Mouse (Mus musculus): Measurements from ENCODE around the gene Gtpbp10.

Gene Gtpbp10

DNA sequence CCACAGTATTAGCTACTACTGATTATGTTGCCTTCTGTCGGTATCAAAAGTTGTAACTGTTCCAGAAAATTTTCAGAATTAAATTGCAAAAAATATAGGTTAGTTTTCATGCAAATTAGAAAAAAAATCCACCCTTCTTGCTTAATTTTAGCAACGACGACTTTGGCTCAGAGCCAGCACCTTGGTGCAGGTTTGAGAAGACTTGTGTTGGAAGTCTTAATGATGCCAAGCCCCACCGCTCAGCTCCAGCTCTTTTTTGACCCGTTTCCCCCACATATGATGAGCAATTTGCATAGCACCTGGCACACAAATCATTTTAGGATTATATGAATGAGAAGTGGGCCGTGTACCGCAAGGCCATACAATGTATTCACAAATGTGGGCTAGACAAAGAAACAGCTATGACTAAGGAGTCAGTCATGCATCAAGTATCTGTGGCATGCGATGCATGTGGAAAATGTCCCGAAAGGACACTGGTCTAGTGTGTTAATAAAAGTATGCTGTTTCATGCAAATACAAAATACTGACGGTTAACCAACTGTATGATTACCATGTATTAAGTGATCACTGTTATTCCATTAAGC, 48.9 kb downstream of the Gtpbp10 start:
- TF ChIP-seq GATA4 (IDR thresholded peaks at IDR 0.05; ENCODE audit: insufficient replicate concordance, low read length): no peak

DNA sequence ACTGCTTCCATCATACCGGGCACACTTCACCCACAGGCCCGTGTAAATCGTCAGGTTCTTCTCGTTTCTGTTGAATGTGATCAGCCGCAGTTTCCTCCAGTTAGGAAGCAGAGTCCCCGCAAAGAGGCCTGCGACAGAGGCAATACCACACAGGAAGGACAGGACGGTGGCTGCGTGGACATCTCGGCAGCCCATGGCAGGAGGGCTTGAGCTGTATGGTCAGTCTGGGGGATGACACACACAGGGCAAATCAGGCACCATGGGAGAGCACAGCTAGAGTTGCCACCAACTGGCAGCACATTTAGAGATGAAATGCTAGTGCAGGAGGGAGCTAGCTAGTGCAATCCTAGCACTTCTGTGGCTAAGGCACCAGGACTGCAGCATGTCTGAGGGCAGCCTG, 51.1 kb downstream of the Gtpbp10 start:
- no peak for TF ChIP-seq GATA4 (IDR thresholded peaks at IDR 0.05; ENCODE audit: insufficient replicate concordance, low read length)

DNA sequence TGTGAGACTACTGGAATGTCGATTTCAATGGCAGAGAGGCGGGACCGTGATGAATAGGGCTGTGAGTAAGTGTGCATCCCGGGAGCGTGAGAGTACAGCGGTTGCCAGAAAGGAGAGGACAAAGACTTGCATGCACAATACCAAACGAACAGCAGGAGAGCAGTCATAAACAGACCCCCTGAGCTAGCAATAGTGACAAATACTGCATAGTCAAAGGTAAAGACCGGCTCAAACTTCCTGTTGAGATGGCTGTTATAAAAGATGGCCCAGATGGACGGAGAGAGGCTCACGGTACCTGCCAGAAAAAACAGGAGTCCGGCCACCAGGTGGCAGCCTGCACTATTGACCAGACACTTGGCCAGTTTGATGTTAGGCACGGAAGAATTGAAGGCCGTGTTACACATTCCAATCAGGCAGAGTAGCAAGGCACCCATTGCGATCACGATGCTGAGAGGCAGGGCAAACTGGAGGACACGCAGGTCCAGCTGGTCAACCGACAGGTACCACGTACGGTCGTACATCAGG, 51.6 kb downstream of the Gtpbp10 start:
- TF ChIP-seq GATA4 (IDR thresholded peaks at IDR 0.05; ENCODE audit: insufficient replicate concordance, low read length): no peak

DNA sequence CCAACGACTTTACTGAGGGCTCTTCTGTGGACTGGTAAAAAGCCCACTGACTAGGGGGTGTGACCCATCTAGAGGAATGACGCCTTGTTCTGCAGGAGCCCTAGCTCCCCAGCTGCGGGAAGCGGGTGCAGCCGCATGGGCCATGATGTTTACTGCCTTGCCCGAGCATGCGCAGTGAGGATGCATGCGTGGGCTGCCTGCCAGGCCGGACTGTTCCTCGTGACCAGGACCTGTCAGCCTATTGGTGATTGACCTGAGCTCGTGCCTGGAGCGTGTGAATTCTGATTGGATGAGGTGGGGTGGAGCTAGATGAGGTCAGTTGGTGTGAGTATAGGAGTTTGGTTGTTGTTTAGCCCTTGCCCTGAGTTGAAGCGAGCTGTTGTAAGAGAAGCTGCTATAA, 54.9 kb downstream of the Gtpbp10 start:
- TF ChIP-seq GATA4 (IDR thresholded peaks at IDR 0.05; ENCODE audit: insufficient replicate concordance, low read length): no peak

DNA sequence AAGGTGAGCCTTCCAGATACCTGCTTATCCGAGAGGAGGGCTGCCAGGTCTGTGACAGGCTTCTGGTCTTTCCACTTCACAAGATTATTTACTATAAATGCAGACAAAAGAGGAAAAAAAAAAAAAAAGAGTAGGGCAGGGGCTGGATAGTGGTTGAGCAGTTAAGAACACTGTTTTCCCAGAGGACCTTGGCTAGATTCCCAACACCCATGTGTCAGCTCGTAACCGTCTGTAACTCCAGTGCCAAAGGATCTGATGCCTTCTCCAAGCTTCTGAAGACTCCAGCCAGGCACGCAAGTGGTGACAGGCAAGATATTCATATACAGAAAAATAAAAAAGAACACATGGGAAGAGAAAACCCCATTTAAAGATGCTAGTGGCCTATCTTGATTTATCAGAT, 56.0 kb downstream of the Gtpbp10 start:
- no peak for TF ChIP-seq GATA4 (IDR thresholded peaks at IDR 0.05; ENCODE audit: insufficient replicate concordance, low read length)

DNA sequence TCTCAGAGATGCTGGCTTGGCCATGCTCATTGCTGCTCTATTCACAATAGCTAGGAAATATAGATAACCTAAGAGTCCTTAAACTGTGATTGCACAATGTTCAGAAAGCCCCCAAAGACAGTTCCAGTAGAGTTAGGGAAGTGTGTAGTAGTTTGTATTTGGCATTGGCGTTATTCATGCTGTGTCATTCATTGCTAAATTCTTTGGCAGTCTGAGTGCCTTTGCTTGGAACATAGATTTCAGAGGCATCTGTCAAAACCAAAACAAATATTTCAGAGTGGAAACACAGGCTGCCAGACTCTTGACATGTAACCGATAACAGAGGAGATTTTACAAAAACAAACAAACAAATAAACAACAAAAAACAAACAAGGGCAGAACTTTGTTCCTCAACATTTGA, 57.8 kb downstream of the Gtpbp10 start:
- TF ChIP-seq GATA4 (IDR thresholded peaks at IDR 0.05; ENCODE audit: insufficient replicate concordance, low read length): no peak

DNA sequence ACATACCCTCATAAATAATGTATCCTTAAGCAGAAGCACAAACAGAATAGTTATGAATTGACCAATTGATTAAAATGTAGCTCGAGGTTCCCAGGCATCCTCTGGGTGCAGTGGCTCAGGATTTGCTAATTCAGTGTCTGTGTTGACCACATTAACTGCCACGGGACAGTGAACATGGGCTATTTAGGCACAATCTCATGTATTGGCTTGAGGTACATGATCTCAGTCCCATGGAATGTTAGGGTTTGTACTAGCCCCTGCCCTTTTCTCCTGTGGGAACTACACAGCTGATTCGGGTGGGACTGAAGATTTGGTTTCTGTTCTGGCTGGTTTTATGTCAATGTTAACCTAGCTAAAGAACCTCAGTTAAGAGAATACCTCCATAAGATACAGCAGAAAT, 62.9 kb downstream of the Gtpbp10 start:
- no peak for TF ChIP-seq GATA4 (IDR thresholded peaks at IDR 0.05; ENCODE audit: insufficient replicate concordance, low read length)

DNA sequence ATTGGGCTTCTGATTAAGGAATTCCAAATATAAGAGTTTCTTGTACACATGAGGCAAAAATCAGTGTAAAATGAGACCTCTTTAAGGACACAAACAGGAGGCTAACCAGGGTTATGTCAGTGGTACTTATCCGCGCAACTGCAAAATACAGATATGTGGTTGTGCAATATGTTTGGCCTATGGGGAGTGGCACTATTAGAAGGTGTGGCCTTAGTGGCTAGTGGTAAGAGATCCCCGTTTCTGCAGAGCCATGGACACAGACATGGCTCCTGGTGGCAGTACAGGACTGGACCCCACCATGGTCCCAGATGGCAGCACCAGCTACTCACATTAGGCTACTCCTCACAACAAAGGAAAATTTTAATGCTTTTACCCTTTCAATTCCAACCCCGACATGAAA, 64.3 kb downstream of the Gtpbp10 start:
- TF ChIP-seq GATA4 (IDR thresholded peaks at IDR 0.05; ENCODE audit: insufficient replicate concordance, low read length): no peak

DNA sequence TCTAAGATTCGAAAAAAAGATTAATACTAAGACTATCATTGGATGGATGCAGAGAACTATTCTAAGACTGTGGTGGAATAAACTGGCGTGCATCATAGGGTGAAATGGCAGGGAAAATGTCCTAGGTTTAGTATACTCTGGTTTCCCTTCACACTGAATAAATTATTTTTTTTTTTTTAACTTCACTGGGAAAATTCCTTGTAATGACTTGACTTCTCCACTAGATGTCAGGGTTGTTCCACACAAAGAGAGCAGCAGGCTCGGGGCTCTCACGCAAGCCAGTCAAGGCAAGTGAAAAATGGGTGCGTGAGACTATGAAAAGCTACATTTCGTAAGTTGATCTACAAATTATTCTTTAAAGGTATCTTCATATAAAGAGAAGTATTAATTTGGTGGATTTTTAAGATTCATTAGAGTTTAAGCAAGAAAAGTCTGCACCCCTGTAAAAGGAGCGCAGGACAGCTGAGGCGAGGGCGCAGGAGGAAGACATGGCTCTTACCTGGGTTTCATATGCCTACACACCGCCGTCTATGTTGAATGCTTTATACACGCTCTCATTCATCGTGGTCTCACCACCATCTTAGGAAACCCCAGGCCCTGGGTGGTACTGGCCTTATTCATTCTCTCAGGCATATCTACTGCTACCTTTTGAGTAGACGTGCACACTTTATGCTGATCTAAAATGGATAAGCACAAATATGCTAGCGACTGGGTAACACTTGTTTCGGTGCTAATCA, 64.9 kb downstream of the Gtpbp10 start:
- TF ChIP-seq GATA4 (IDR thresholded peaks at IDR 0.05; ENCODE audit: insufficient replicate concordance, low read length): no peak

DNA sequence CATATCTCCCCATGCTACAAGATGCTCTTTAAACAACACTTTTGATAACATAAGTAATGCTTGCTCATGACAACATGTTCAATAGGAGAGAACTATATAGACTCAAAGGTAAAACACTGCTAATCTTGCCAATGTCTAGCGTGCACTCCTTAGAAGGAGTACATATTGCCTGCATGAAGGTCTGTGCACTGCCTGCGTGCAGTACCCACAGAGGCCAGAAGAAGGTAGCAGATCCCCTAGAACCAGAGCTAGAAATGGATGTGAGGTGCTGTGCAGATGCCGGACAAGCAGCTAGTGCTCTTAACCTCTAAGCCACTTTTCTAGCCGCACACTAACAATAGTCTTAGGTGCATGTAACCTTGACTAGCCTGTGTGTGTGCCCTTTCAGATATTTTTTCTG, 67.2 kb downstream of the Gtpbp10 start:
- TF ChIP-seq GATA4 (IDR thresholded peaks at IDR 0.05; ENCODE audit: insufficient replicate concordance, low read length): no peak

Measured in liver, adult (tissue).